Mouse (Mus musculus) forebrain, embryonic 16.5 days (tissue): ENCODE data around the gene Rdh16f1. TPM values are rescaled to one million over a fixed set of nuclear protein-coding genes. Genes with fewer than 3 reads are reported as not detected.

Source experiments
- ATAC-seq: fragments of 200-750 bp; cut with Nextera tagmentation; 2 replicates; pipeline ENCODE4 v1.8.0; 2017; ENCODE audit warnings: mild to moderate bottlenecking, moderate library complexity
- H3K27ac ChIP-seq: fragments of 300-500 bp; sonication (generic); 2 replicates; pipeline ENCODE4 v1.5.1; 2014; ENCODE audit warnings: low read length, control low read depth
- H3K27me3 ChIP-seq: fragments of 300-500 bp; sonication (generic); replicated peaks from 2 replicates; pipeline ENCODE4 v1.6.1; 2014; ENCODE audit warnings: low read length; ENCODE audit not compliant: control insufficient read depth, insufficient read depth
- H3K36me3 ChIP-seq: fragments of 300-500 bp; sonication (generic); 2 replicates; pipeline ENCODE4 v1.6.1; 2014; ENCODE audit not compliant: control insufficient read depth, insufficient read depth
- H3K4me1 ChIP-seq: fragments of 300-500 bp; sonication (generic); replicated peaks from 2 replicates; pipeline ENCODE4 v1.6.1; 2014; ENCODE audit warnings: low read length; ENCODE audit not compliant: control insufficient read depth, insufficient read depth
- H3K4me2 ChIP-seq: fragments of 300-500 bp; sonication (generic); 2 replicates; pipeline ENCODE4 v1.6.1; 2014; ENCODE audit warnings: mild to moderate bottlenecking, low read length, control low read depth
- H3K4me3 ChIP-seq: fragments of 300-500 bp; sonication (generic); replicated peaks from 2 replicates; pipeline ENCODE4 v1.5.1; 2014; ENCODE audit warnings: mild to moderate bottlenecking, low read length, control low read depth
- H3K9ac ChIP-seq: fragments of 300-500 bp; sonication (generic); replicated peaks from 2 replicates; pipeline ENCODE4 v1.6.1; 2014; ENCODE audit warnings: low read depth, low read length, control low read depth
- H3K9me3 ChIP-seq: fragments of 300-500 bp; sonication (generic); 2 replicates; pipeline ENCODE4 v1.6.1; 2016; ENCODE audit warnings: low read length; ENCODE audit not compliant: control insufficient read depth
- WGBS: fragments of 180-500 bp; shearing (Covaris S2); extraction: QIAGEN DNeasy Blood & Tissue Kit; methylation state at CpG from one replicate; pipeline ENCODE4 v1.1.7; 2014; 5-methylcytosine and 5-hydroxymethylcytosine counted together
- polyA plus RNA-seq: library from polyadenylated mRNA; unstranded; fragments of >200 nt; fragmentation: Nextera tagmentation; extraction: Ambion mirVana; gene quantifications from 2 replicates; pipeline ENCODE4 v1.2.1, GENCODE M21; 2015

Gene Rdh16f1
- polyA plus RNA-seq, 1 experiment from 2014 or later = not detected

GRCm38 (mm10) chr10:127744661-127745060 is 14.9 kb upstream of the Rdh16f1 start:
- Histone ChIP-seq H3K27me3 (no peaks in the 10 kb centered on the region), H3K4me1 (peaks cover 11% of the 10 kb centered on the region), H3K36me3 (peaks cover 35% of the 10 kb centered on the region), H3K9ac (no peak overlapping the region), H3K4me2 (no peak overlapping the region), H3K9me3 (no peaks in the 10 kb centered on the region), H3K4me3 (no peak overlapping the region), H3K27ac (no peak overlapping the region)
- WGBS = 62% methylated on average over 5 of the region's 5 CpGs
- ATAC-seq = no peak

GRCm38 (mm10) chr10:127745886-127746285 is 13.7 kb upstream of the Rdh16f1 start:
- Histone ChIP-seq H3K9ac (no peak overlapping the region), H3K27ac (no peak overlapping the region), H3K36me3 (peaks cover 35% of the 10 kb centered on the region), H3K9me3 (no peaks in the 10 kb centered on the region), H3K4me3 (no peak overlapping the region), H3K4me1 (peaks cover 1% of the 10 kb centered on the region), H3K27me3 (no peaks in the 10 kb centered on the region), H3K4me2 (no peak overlapping the region)
- ATAC-seq = no peak
- 88% methylated on average over 5 of the region's 5 CpGs for WGBS

- 93% methylated on average over 8 of the region's 8 CpGs for WGBS
- ATAC-seq = no peak
- Histone ChIP-seq H3K27ac (no peak overlapping the region), H3K27me3 (no peaks in the 10 kb centered on the region), H3K4me2 (no peak overlapping the region), H3K4me3 (no peak overlapping the region), H3K9me3 (no peaks in the 10 kb centered on the region), H3K36me3 (peaks cover 28% of the 10 kb centered on the region), H3K4me1 (no peaks in the 10 kb centered on the region), H3K9ac (no peak overlapping the region)
Measured at GRCm38 (mm10) chr10:127747254-127747653, 12.3 kb upstream of the Rdh16f1 start.

- Histone ChIP-seq H3K4me2 (no peak overlapping the region), H3K4me3 (no peak overlapping the region), H3K36me3 (peaks cover 10% of the 10 kb centered on the region), H3K27ac (no peak overlapping the region), H3K27me3 (no peaks in the 10 kb centered on the region), H3K4me1 (no peaks in the 10 kb centered on the region), H3K9ac (no peak overlapping the region), H3K9me3 (no peaks in the 10 kb centered on the region)
- WGBS = 14% methylated on average over 7 of the region's 8 CpGs
- ATAC-seq = no peak
Measured at GRCm38 (mm10) chr10:127748847-127749612, 10.6 kb upstream of the Rdh16f1 start.

- Histone ChIP-seq H3K9ac (no peak overlapping the region), H3K9me3 (no peaks in the 10 kb centered on the region), H3K27ac (no peak overlapping the region), H3K27me3 (no peaks in the 10 kb centered on the region), H3K4me1 (no peaks in the 10 kb centered on the region), H3K4me2 (peak overlapping the region; percentile 30), H3K36me3 (peaks cover 5% of the 10 kb centered on the region; the same call in 1 of the 2 replicates), H3K4me3 (peak overlapping the region; percentile 23; the same call in 1 of the 2 replicates)
- ATAC-seq = 0 out of 2 replicates have a peak, but pooled peaks have one; percentile 49
- WGBS = 57% methylated on average over 24 of the region's 24 CpGs
Measured at GRCm38 (mm10) chr10:127750136-127750777, 9.3 kb upstream of the Rdh16f1 start.

GRCm38 (mm10) chr10:127751548-127751947 is 8.0 kb upstream of the Rdh16f1 start, which contains the start of gene Gpr182:
TSS of gene Gpr182 (minus strand) at chr10:127751732.
- no peak within 1 kb of the TSS for H3K4me2 ChIP-seq
- no peaks in the 10 kb centered on the region for H3K4me1 ChIP-seq
- no peaks in the 10 kb centered on the region for H3K27me3 ChIP-seq
- H3K9ac ChIP-seq = no peak within 1 kb of the TSS
- ATAC-seq = no peak
- no peak within 1 kb of the TSS for H3K4me3 ChIP-seq
- 0 out of 2 replicates have a peak, but pooled peaks cover 2% of the 10 kb centered on the region for H3K36me3 ChIP-seq
- no peak within 1 kb of the TSS for H3K27ac ChIP-seq
- 74% methylated on average over 8 of the region's 8 CpGs for WGBS
- H3K9me3 ChIP-seq = no peaks in the 10 kb centered on the region

GRCm38 (mm10) chr10:127754566-127755166 is 4.9 kb upstream of the Rdh16f1 start:
- Histone ChIP-seq H3K4me3 (no peak overlapping the region), H3K4me1 (no peaks in the 10 kb centered on the region), H3K9me3 (no peaks in the 10 kb centered on the region), H3K4me2 (no peak overlapping the region), H3K27ac (no peak overlapping the region), H3K36me3 (no peaks in the 10 kb centered on the region), H3K27me3 (no peaks in the 10 kb centered on the region), H3K9ac (no peak overlapping the region)
- no peak for ATAC-seq
- 76% methylated on average over 6 of the region's 6 CpGs for WGBS

- Histone ChIP-seq H3K4me2 (no peak overlapping the region), H3K27me3 (no peaks in the 10 kb centered on the region), H3K36me3 (no peaks in the 10 kb centered on the region), H3K4me3 (no peak overlapping the region), H3K4me1 (no peaks in the 10 kb centered on the region), H3K9ac (no peak overlapping the region), H3K27ac (no peak overlapping the region), H3K9me3 (no peaks in the 10 kb centered on the region)
- no peak for ATAC-seq
- 66% methylated on average over 3 of the region's 3 CpGs for WGBS
Measured at GRCm38 (mm10) chr10:127755246-127755645, 4.3 kb upstream of the Rdh16f1 start.

GRCm38 (mm10) chr10:127755770-127756468 is 3.7 kb upstream of the Rdh16f1 start:
- no peak for ATAC-seq
- Histone ChIP-seq H3K36me3 (no peaks in the 10 kb centered on the region), H3K27me3 (no peaks in the 10 kb centered on the region), H3K4me1 (no peaks in the 10 kb centered on the region), H3K4me2 (peak overlapping the region; percentile 29), H3K4me3 (no peak overlapping the region), H3K9ac (0 out of 2 replicates have a peak overlapping the region, but pooled peaks have one; percentile 6), H3K9me3 (no peaks in the 10 kb centered on the region), H3K27ac (no peak overlapping the region)
- 46% methylated on average over 18 of the region's 18 CpGs for WGBS
